Mouse (Mus musculus): ENCODE data around the gene Sp6. TPM values are rescaled to one million over a fixed set of nuclear protein-coding genes. Genes with fewer than 3 reads are reported as not detected.

Sp6 gene
- polyA plus RNA-seq, 1 experiment from 2014 or later = 2.0 TPM

DNA sequence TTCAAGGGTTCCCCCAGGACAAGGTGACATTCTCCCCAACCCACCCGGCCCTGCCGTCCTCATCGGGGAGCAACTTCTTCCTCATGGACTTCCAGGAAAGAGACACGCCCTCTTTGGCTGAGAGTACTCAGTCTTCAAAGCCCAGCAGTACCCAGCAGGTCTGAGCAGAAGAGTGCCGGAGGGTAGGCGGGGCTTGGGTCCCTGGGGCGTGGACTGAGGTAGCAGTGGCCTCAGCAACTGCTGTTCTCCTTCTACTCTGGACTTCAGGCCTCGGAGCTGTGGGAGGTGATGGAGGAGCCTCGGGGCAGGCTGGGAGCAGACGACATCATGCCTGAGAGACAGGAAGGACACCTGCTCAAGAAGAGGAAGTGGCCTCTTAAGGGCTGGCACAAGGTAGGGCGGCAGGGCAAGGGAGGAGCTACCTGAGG, 39.0 kb downstream of the Sp6 start:
- DNase-seq (ENCODE audit: low spot score) = no peak
- Histone ChIP-seq H3K36me3 (peaks cover 58% of the 10 kb centered on the region), H3K4me3 (peak overlapping the region; percentile 81; the same call in 1 of the 2 replicates), H3K27me3 (ENCODE audit: low read depth, poor library complexity, severe bottlenecking) (no peaks in the 10 kb centered on the region), H3K4me1 (peaks cover 25% of the 10 kb centered on the region), H3K9me3 (replicated peaks) (no peaks in the 10 kb centered on the region), H3K27ac (replicated peaks) (no peak overlapping the region)
- 39% methylated on average over 11 of the region's 11 CpGs for WGBS

- H3K27me3 ChIP-seq (ENCODE audit: low read depth, poor library complexity, severe bottlenecking) = no peaks in the 10 kb centered on the region; the same call in 1 of the 2 replicates
- no peak for DNase-seq (ENCODE audit: low spot score)
- peak overlapping the region; percentile 68; the same call in 1 of the 2 replicates for H3K27ac ChIP-seq (replicated peaks)
- peaks cover 8% of the 10 kb centered on the region for H3K4me1 ChIP-seq
- WGBS = 61% methylated on average over 9 of the region's 9 CpGs
- no peak overlapping the region for H3K4me3 ChIP-seq
- peaks cover 67% of the 10 kb centered on the region for H3K36me3 ChIP-seq
- H3K9me3 ChIP-seq (replicated peaks) = no peaks in the 10 kb centered on the region
Measured at GRCm38 (mm10) chr11:97063274-97063920, 50.2 kb downstream of the Sp6 start.

GRCm38 (mm10) chr11:97063921-97064295, 50.7 kb downstream of the Sp6 start:
- 88% methylated on average over 3 of the region's 3 CpGs for WGBS
- no peak for DNase-seq (ENCODE audit: low spot score)

GRCm38 (mm10) chr11:97065538-97066295, 52.5 kb downstream of the Sp6 start:
- H3K9me3 ChIP-seq (replicated peaks) = no peaks in the 10 kb centered on the region
- DNase-seq (ENCODE audit: low spot score) = no peak
- 89% methylated on average over 12 of the region's 12 CpGs for WGBS
- peaks cover 8% of the 10 kb centered on the region for H3K4me1 ChIP-seq
- H3K27ac ChIP-seq (replicated peaks) = no peak overlapping the region
- peaks cover 49% of the 10 kb centered on the region for H3K36me3 ChIP-seq
- no peak overlapping the region for H3K4me3 ChIP-seq
- H3K27me3 ChIP-seq (ENCODE audit: low read depth, poor library complexity, severe bottlenecking) = no peaks in the 10 kb centered on the region; the same call in 1 of the 2 replicates

More at GRCm38 (mm10) chr11:97063921-97064295, 50.7 kb downstream of the Sp6 start:
- H3K9me3 ChIP-seq (replicated peaks) = no peaks in the 10 kb centered on the region
- H3K27ac ChIP-seq (replicated peaks) = peak overlapping the region; percentile 68; the same call in 1 of the 2 replicates
- H3K27me3 ChIP-seq (ENCODE audit: low read depth, poor library complexity, severe bottlenecking) = no peaks in the 10 kb centered on the region; the same call in 1 of the 2 replicates
- peaks cover 8% of the 10 kb centered on the region for H3K4me1 ChIP-seq
- H3K36me3 ChIP-seq = peaks cover 66% of the 10 kb centered on the region
- H3K4me3 ChIP-seq = no peak overlapping the region

DNA sequence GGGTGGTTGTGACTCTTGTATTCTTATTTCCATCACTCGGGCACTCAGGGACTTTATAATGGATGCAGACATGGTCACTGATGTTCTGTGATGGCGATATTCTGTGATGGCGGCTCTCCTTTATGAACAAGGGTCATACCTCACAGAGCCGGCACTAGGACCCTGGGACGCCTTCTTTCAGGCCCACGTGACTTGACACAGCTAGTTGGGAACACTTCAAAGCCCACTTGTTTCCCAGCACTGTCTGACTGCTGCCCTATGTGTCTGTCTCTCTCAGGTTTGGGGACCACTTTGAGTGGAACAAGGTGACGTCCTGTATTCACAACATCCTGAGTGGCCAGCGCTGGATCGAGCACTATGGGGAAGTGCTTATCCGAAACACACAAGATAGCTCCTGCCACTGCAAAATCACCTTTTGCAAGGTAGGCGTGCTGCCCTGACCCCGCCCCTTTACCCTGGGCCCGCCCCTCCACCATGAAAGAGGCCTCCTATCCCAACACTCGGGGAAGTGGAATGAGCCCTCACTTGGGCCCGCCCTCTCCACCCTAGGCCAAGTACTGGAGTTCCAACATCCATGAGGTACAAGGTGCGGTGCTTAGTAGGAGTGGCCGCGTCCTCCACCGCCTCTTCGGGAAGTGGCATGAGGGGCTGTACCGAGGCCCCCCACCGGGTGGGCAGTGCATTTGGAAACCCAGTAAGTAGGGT, 53.6 kb downstream of the Sp6 start:
- no peak for DNase-seq (ENCODE audit: low spot score)
- Histone ChIP-seq H3K9me3 (replicated peaks) (no peaks in the 10 kb centered on the region), H3K36me3 (peaks cover 39% of the 10 kb centered on the region), H3K27ac (replicated peaks) (no peak overlapping the region), H3K27me3 (ENCODE audit: low read depth, poor library complexity, severe bottlenecking) (no peaks in the 10 kb centered on the region; the same call in 1 of the 2 replicates), H3K4me3 (0 out of 2 replicates have a peak overlapping the region, but pooled peaks have one; percentile 0), H3K4me1 (peaks cover 8% of the 10 kb centered on the region)
- 38% methylated on average over 22 of the region's 22 CpGs for WGBS

DNA sequence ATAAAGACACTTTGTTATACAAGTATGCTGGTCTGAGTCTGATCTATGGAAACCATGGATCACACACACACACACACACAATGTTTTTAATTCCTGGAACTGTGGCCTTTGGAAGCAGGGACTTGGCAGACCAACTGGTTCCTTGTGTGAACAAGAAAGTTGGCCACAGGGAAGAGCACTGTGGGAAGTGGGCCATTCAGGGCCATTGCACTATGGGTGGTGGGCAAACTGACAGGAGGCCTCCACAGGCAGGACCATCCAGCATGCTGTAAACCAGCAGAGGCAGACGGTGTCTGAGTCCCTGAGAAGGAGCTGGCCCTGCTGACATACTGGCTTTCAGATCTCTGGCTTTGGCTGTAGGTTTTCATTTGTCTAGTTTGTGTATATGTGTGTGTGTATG, 56.1 kb downstream of the Sp6 start:
- Histone ChIP-seq H3K27me3 (ENCODE audit: low read depth, poor library complexity, severe bottlenecking) (no peaks in the 10 kb centered on the region; the same call in 1 of the 2 replicates), H3K9me3 (replicated peaks) (no peaks in the 10 kb centered on the region), H3K27ac (replicated peaks) (no peak overlapping the region), H3K36me3 (peaks cover 37% of the 10 kb centered on the region), H3K4me3 (no peak overlapping the region), H3K4me1 (no peaks in the 10 kb centered on the region)
- no peak for DNase-seq (ENCODE audit: low spot score)
- WGBS = 68% methylated on average over 1 of the region's 1 CpGs

GRCm38 (mm10) chr11:97069770-97070169, 56.6 kb downstream of the Sp6 start:
- Histone ChIP-seq H3K27ac (replicated peaks) (no peak overlapping the region), H3K27me3 (ENCODE audit: low read depth, poor library complexity, severe bottlenecking) (no peaks in the 10 kb centered on the region; the same call in 1 of the 2 replicates), H3K36me3 (peaks cover 37% of the 10 kb centered on the region), H3K9me3 (replicated peaks) (no peaks in the 10 kb centered on the region), H3K4me1 (no peaks in the 10 kb centered on the region), H3K4me3 (no peak overlapping the region)
- WGBS = 96% methylated on average over 2 of the region's 2 CpGs
- DNase-seq (ENCODE audit: low spot score) = no peak

DNA sequence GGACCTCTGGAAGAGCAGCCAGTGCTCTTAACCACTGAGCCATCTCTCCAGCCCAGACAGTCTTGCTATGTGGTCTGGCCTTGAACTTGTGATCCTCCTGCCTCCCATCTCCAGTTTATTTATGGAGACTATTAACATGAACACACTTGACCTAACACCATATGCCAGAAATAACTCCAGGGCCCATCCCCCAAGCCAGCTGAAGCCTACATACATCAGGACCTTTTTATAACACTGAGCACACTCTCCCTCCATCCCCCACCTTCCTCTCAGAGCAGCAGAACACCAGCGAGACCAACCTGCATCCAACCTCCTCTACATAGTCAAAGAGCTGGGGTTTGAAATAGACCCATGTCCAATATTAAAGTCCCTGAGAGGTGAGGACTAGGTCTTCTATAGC, 57.9 kb downstream of the Sp6 start:
- Histone ChIP-seq H3K27ac (replicated peaks) (no peak overlapping the region), H3K4me1 (no peaks in the 10 kb centered on the region), H3K36me3 (peaks cover 26% of the 10 kb centered on the region), H3K27me3 (ENCODE audit: low read depth, poor library complexity, severe bottlenecking) (no peaks in the 10 kb centered on the region; the same call in 1 of the 2 replicates), H3K4me3 (no peak overlapping the region), H3K9me3 (replicated peaks) (no peaks in the 10 kb centered on the region)
- WGBS = 77% methylated on average over 1 of the region's 1 CpGs
- no peak for DNase-seq (ENCODE audit: low spot score)

- Histone ChIP-seq H3K9me3 (replicated peaks) (no peaks in the 10 kb centered on the region), H3K27me3 (ENCODE audit: low read depth, poor library complexity, severe bottlenecking) (no peaks in the 10 kb centered on the region; the same call in 1 of the 2 replicates), H3K4me3 (no peak overlapping the region), H3K27ac (replicated peaks) (no peak overlapping the region), H3K4me1 (no peaks in the 10 kb centered on the region), H3K36me3 (peaks cover 13% of the 10 kb centered on the region)
- DNase-seq (ENCODE audit: low spot score) = peak; percentile 58
- 34% methylated on average over 3 of the region's 3 CpGs for WGBS
Measured at GRCm38 (mm10) chr11:97072533-97072932, 59.3 kb downstream of the Sp6 start.

- H3K27ac ChIP-seq (replicated peaks) = no peak overlapping the region
- no peaks in the 10 kb centered on the region for H3K4me1 ChIP-seq
- no peaks in the 10 kb centered on the region for H3K9me3 ChIP-seq (replicated peaks)
- no peak overlapping the region for H3K4me3 ChIP-seq
- no peaks in the 10 kb centered on the region for H3K27me3 ChIP-seq (ENCODE audit: low read depth, poor library complexity, severe bottlenecking)
- no peaks in the 10 kb centered on the region for H3K36me3 ChIP-seq
- no peak for DNase-seq (ENCODE audit: low spot score)
- 83% methylated on average over 8 of the region's 8 CpGs for WGBS
Measured at GRCm38 (mm10) chr11:97074235-97074634, 61.0 kb downstream of the Sp6 start.

Data from midbrain, embryonic 10.5 days (tissue).